Mouse (Mus musculus) stomach, embryonic 16.5 days (tissue): ENCODE data around the gene Pitpnc1. TPM values are rescaled to one million over a fixed set of nuclear protein-coding genes. Genes with fewer than 3 reads are reported as not detected.

ENCODE experiments used
- ATAC-seq: fragments of 200-750 bp; cut with Nextera tagmentation; 2 replicates; pipeline ENCODE4 v1.8.0; 2017; ENCODE audit warnings: moderate number of reproducible peaks, moderate TSS enrichment; ENCODE audit not compliant: insufficient read depth, low FRiP score
- H3K27ac ChIP-seq: fragments of 300-500 bp; sonication (generic); 2 replicates; pipeline ENCODE4 v1.5.1; 2014; ENCODE audit warnings: low read length
- H3K27me3 ChIP-seq: fragments of 300-500 bp; sonication (generic); 2 replicates; pipeline ENCODE4 v1.6.1; 2014; ENCODE audit warnings: low read length, control low read depth, mixed read lengths; ENCODE audit not compliant: control insufficient read depth, insufficient read depth
- H3K36me3 ChIP-seq: fragments of 300-500 bp; sonication (generic); 2 replicates; pipeline ENCODE4 v1.6.1; 2014; ENCODE audit warnings: low read length; ENCODE audit not compliant: control insufficient read depth, insufficient read depth
- H3K4me1 ChIP-seq: fragments of 300-500 bp; sonication (generic); 2 replicates; pipeline ENCODE4 v1.6.1; 2014; ENCODE audit warnings: low read length, control low read depth, mixed read lengths; ENCODE audit not compliant: control insufficient read depth, insufficient read depth
- H3K4me2 ChIP-seq: fragments of 300-500 bp; sonication (generic); 2 replicates; pipeline ENCODE4 v1.6.1; 2014; ENCODE audit warnings: low read depth, low read length, mixed read lengths
- H3K4me3 ChIP-seq: fragments of 300-500 bp; sonication (generic); replicated peaks from 2 replicates; pipeline ENCODE4 v1.5.1; 2014; ENCODE audit warnings: mild to moderate bottlenecking, low read length
- H3K9ac ChIP-seq: fragments of 300-500 bp; sonication (generic); 2 replicates; pipeline ENCODE4 v1.6.1; 2014; ENCODE audit warnings: low read length
- H3K9me3 ChIP-seq: fragments of 300-500 bp; sonication (generic); replicated peaks from 2 replicates; pipeline ENCODE4 v1.6.1; 2016; ENCODE audit warnings: low read length, control low read depth; ENCODE audit not compliant: control insufficient read depth
- WGBS: fragments of 180-500 bp; shearing (Covaris S2); extraction: QIAGEN DNeasy Blood & Tissue Kit; methylation state at CpG from one replicate; pipeline ENCODE4 v1.1.7; 2014; 5-methylcytosine and 5-hydroxymethylcytosine counted together
- polyA plus RNA-seq: library from polyadenylated mRNA; unstranded; fragments of >200 nt; fragmentation: Nextera tagmentation; extraction: Ambion mirVana; gene quantifications from 2 replicates; pipeline ENCODE4 v1.2.1, GENCODE M21; 2015

Pitpnc1 gene
- polyA plus RNA-seq, 1 experiment from 2014 or later, result 13.9 TPM

DNA sequence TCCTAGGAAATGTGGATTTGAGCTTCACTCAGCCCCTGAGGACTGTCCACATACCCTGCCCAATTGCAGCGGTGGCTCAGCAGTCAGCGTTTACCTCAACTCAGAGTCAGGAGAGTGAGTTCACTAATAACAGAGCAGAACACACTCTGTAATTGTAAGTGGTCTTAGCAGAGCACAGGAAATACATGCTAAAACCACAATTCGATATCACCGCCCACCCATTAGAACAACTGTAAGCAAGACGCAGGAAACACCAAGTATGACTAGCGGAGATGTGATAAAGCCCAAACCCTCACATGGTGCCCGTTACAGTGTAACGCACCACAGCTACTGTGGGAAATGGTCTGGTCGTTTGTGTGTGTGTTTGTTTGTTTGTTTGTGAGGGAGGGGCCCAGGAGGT, 62.8 kb downstream of the Pitpnc1 start:
- ATAC-seq, result no peak
- no peak overlapping the region for H3K4me2 ChIP-seq
- H3K4me1 ChIP-seq, result peaks cover 3% of the 10 kb centered on the region; the same call in 1 of the 2 replicates
- no peak overlapping the region for H3K4me3 ChIP-seq
- H3K9ac ChIP-seq, result no peak overlapping the region
- H3K27me3 ChIP-seq, result no peaks in the 10 kb centered on the region
- H3K27ac ChIP-seq, result no peak overlapping the region
- H3K9me3 ChIP-seq, result no peaks in the 10 kb centered on the region
- no peaks in the 10 kb centered on the region for H3K36me3 ChIP-seq
- 77% methylated on average over 9 of the region's 9 CpGs for WGBS

DNA sequence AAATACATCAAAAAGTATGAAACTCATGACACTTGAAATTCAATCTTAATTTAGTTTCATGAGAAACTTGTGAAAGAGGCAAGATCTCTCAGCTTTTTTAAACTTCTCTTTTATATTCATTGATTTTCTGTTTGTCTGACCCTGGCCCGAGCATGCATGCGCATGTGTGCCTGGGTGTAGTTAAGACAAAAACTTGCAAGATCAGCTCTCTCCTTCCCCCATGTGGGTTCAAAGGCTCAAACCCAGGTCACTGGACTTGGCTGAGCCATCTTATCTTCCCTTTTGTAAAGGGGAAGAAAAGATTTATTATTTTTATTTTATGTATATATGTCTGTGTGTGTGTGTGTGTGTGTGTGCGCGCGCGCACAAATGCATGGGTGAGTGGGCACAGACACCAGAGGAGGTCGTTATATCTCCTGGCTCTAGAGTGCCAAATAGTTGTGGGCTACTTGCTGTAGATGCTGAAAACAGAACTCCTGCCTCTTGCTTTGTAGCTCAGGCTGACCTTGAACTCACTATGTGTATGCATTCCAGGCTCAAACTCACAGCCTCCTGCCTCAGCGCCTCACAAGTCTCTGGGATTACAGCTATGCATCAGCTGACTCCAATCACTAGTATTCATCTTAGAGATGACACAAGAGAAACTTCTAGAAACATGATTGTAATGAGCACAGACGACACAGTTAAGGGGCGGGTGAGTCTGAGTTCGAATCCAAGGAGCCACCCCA, 64.7 kb downstream of the Pitpnc1 start:
- H3K9me3 ChIP-seq, result no peaks in the 10 kb centered on the region
- H3K27ac ChIP-seq, result no peak overlapping the region
- no peak overlapping the region for H3K4me3 ChIP-seq
- ATAC-seq, result no peak
- no peaks in the 10 kb centered on the region for H3K36me3 ChIP-seq
- H3K9ac ChIP-seq, result no peak overlapping the region
- H3K4me1 ChIP-seq, result no peaks in the 10 kb centered on the region
- H3K4me2 ChIP-seq, result no peak overlapping the region
- WGBS, result 94% methylated on average over 11 of the region's 11 CpGs
- H3K27me3 ChIP-seq, result no peaks in the 10 kb centered on the region

DNA sequence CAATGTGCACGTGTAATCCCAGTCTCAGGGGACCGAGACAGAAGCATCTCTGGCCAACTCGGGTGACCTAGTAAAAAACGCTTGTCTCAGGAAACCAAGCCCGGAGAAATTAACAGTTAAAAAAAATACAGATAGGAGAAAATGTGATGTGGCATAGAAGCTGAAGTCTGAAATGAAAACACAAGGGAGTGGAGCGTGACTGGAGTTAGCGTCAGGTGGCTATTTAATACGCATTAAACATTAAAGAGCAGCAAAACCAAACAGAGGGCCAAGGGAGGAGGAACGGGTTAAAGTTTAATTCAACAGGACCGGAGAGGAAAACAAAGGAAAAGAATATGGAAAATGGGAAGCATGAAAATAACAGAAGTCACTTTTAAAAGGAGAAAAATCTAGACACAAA, 67.2 kb downstream of the Pitpnc1 start:
- WGBS, result 49% methylated on average over 10 of the region's 10 CpGs
- no peak overlapping the region for H3K9ac ChIP-seq
- H3K4me2 ChIP-seq, result no peak overlapping the region
- H3K36me3 ChIP-seq, result no peaks in the 10 kb centered on the region
- no peak overlapping the region for H3K27ac ChIP-seq
- no peak for ATAC-seq
- H3K9me3 ChIP-seq, result no peaks in the 10 kb centered on the region
- no peaks in the 10 kb centered on the region for H3K4me1 ChIP-seq
- H3K27me3 ChIP-seq, result no peaks in the 10 kb centered on the region
- no peak overlapping the region for H3K4me3 ChIP-seq

DNA sequence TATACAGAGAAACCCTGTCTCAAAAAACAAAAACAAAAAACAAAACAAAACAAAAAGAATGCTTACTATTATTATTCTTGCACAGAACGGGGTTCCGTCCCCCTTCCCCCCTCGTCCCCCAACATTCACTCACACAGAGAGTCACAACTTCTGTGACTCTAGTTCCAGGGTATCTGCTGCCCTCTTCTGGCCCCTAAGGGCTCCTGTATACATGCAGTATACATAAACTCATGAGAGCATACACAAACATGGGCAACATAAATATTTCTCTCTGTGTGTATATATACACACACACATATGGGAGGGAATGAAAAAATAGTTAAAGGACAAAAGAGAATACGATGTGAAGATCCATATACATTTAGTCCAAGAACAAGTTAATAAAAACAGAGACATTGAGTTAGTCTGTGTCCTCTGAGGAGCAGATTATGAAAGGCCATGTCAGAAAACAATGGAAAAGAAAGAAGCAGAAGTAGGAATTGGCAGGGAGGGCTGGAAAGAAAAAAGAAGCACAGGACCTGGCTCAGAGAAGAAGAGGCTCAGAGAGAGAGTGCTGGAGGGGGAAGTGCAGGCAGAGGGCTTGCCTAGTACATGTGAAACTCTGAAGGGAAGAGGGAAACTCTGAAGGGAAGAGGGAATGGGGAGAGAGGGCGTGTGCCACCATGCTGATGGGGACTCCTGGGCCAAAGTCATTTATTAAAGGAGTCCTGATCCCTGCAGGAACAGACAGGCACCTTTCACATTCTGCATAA, 68.5 kb downstream of the Pitpnc1 start:
- no peak overlapping the region for H3K4me2 ChIP-seq
- ATAC-seq, result no peak
- no peaks in the 10 kb centered on the region for H3K4me1 ChIP-seq
- no peaks in the 10 kb centered on the region for H3K27me3 ChIP-seq
- no peaks in the 10 kb centered on the region for H3K36me3 ChIP-seq
- no peak overlapping the region for H3K27ac ChIP-seq
- 90% methylated on average over 5 of the region's 5 CpGs for WGBS
- no peaks in the 10 kb centered on the region for H3K9me3 ChIP-seq
- H3K4me3 ChIP-seq, result no peak overlapping the region
- H3K9ac ChIP-seq, result no peak overlapping the region

DNA sequence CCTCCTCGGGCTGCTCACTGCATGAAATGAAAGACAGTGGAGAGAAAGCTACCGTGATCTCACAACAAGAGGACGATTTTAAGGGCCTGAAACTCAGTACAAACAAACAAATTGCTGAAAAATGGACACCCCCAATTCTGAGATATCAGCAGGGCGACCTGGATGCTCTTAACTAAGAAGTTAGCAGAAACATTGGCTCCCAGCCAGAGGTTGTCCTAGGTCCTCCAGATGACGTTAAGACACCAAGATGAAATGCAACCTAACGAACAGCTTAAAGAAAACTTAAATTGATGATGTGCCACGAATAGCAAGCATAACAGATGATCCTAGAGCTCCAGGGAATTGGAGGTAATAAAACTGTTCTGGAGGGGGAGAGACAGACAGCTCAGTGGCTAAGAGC, 69.7 kb downstream of the Pitpnc1 start:
- Histone ChIP-seq H3K36me3 (no peaks in the 10 kb centered on the region), H3K4me1 (no peaks in the 10 kb centered on the region), H3K27me3 (no peaks in the 10 kb centered on the region), H3K9ac (no peak overlapping the region), H3K27ac (no peak overlapping the region), H3K9me3 (no peaks in the 10 kb centered on the region), H3K4me3 (no peak overlapping the region), H3K4me2 (no peak overlapping the region)
- WGBS, result 67% methylated on average over 7 of the region's 7 CpGs
- ATAC-seq, result no peak

DNA sequence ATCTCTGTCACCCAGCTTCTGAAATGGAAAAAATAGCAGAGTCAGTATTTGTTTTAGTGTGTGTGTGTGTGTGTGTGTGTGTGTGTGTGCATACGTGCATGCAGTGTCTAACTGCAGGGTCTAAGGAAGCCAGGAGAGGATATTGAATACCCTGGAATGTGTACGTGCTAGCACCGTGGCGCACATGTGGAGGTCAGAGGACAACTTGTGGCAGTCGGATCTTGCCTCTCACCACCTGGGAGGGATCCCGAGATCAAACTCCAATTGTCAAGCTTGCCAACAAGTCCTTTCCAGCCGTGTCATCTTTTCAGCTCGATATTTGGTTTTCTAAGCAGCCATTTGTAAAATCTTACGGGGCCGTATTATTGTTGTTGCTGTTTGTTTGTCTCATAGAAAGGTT, 70.5 kb downstream of the Pitpnc1 start:
- Histone ChIP-seq H3K9ac (no peak overlapping the region), H3K4me3 (no peak overlapping the region), H3K36me3 (no peaks in the 10 kb centered on the region), H3K9me3 (no peaks in the 10 kb centered on the region), H3K4me1 (no peaks in the 10 kb centered on the region), H3K27me3 (no peaks in the 10 kb centered on the region), H3K4me2 (no peak overlapping the region), H3K27ac (no peak overlapping the region)
- no peak for ATAC-seq
- WGBS, result 60% methylated on average over 10 of the region's 10 CpGs

DNA sequence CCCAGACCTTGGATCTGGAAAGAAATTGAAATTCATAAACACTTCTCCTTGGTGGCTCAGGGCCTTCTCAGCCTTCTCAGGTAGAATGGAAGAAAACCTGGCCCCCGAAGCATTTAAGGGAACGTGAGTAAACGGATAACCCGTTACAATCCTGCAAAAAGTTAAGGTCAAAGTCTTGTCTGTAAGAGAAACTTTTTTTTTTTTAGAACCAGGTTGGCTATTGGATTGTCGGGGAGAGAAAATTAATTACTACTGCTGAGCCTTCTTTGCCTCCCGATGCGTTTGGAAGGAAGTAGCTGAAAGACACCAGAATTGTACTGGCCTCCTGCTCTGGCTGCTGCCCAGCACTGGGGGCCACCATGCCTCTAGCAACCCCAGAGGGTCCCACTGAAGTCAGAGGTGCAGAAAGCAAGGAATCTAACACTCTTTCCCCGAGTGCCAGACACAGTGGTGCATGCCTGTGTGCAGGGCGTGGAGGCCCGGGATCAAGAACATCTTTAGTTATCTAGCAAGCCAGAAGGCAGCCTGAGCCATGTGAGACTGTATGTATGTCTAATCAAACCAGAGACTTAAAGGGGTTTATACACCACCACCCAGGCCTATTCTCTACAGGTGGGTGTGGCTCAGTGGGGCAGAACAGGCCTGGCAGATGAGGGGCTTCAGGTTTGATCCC, 73.0 kb downstream of the Pitpnc1 start:
- WGBS, result 57% methylated on average over 10 of the region's 10 CpGs
- no peak overlapping the region for H3K9ac ChIP-seq
- no peaks in the 10 kb centered on the region for H3K36me3 ChIP-seq
- no peaks in the 10 kb centered on the region for H3K27me3 ChIP-seq
- no peak overlapping the region for H3K27ac ChIP-seq
- H3K9me3 ChIP-seq, result no peaks in the 10 kb centered on the region
- ATAC-seq, result peak; percentile 29; the same call in 1 of the 2 replicates
- no peaks in the 10 kb centered on the region for H3K4me1 ChIP-seq
- H3K4me2 ChIP-seq, result no peak overlapping the region
- H3K4me3 ChIP-seq, result no peak overlapping the region

DNA sequence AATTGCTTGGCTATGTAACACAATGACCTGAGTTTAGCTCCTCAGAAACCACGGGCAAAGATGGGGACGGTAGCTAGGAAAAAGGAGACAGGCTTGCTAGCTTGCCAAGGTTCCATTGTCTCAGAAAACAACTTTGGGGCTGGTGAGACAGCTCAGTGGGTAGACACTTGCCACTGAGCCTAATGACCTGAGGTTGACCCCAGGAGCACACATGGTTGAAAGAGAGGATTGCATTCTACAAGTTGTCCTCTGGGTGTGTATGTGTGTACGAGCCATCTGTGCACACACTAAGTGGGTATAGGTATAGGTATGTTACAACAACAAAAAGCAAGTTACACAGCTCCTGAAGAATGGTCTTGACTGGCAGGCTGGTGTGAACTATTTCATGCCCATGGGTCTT, 76.3 kb downstream of the Pitpnc1 start:
- no peak for ATAC-seq
- no peak overlapping the region for H3K9ac ChIP-seq
- no peak overlapping the region for H3K4me2 ChIP-seq
- H3K9me3 ChIP-seq, result no peaks in the 10 kb centered on the region
- H3K27me3 ChIP-seq, result no peaks in the 10 kb centered on the region
- WGBS, result 85% methylated on average over 3 of the region's 3 CpGs
- H3K4me3 ChIP-seq, result no peak overlapping the region
- H3K27ac ChIP-seq, result no peak overlapping the region
- no peaks in the 10 kb centered on the region for H3K4me1 ChIP-seq
- no peaks in the 10 kb centered on the region for H3K36me3 ChIP-seq

DNA sequence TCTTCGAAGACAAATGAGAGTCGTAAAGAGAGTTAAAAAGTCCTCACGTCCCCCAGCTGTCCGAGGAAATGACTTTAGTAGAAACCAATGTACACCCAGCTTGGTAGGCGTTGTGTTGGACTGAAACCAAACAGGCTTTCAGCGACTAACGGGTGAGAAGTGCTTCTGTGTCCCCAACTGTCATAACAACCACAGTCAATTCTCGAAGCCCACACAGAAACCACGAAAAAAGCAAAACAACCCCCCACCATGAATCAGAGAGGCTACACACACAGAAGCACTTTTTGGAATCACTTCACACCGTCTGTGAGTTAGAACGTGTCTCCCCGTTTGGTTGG, 76.7 kb downstream of the Pitpnc1 start:
- Histone ChIP-seq H3K36me3 (no peaks in the 10 kb centered on the region), H3K27me3 (no peaks in the 10 kb centered on the region), H3K9me3 (no peaks in the 10 kb centered on the region), H3K4me2 (no peak overlapping the region), H3K9ac (no peak overlapping the region), H3K4me1 (no peaks in the 10 kb centered on the region), H3K27ac (no peak overlapping the region), H3K4me3 (no peak overlapping the region)
- 61% methylated on average over 12 of the region's 12 CpGs for WGBS
- no peak for ATAC-seq
